Mouse (Mus musculus) stomach, embryonic 16.5 days (tissue): ENCODE results near the gene Arhgef3. TPM values are rescaled to one million over a fixed set of nuclear protein-coding genes. Genes with fewer than 3 reads are reported as not detected.

Experiments used
- ATAC-seq: fragments of 200-750 bp; cut with Nextera tagmentation; 2 replicates; pipeline ENCODE4 v1.8.0; 2017; ENCODE audit warnings: moderate number of reproducible peaks, moderate TSS enrichment; ENCODE audit not compliant: insufficient read depth, low FRiP score
- H3K27ac ChIP-seq: fragments of 300-500 bp; sonication (generic); 2 replicates; pipeline ENCODE4 v1.5.1; 2014; ENCODE audit warnings: low read length
- H3K27me3 ChIP-seq: fragments of 300-500 bp; sonication (generic); 2 replicates; pipeline ENCODE4 v1.6.1; 2014; ENCODE audit warnings: low read length, control low read depth, mixed read lengths; ENCODE audit not compliant: control insufficient read depth, insufficient read depth
- H3K36me3 ChIP-seq: fragments of 300-500 bp; sonication (generic); 2 replicates; pipeline ENCODE4 v1.6.1; 2014; ENCODE audit warnings: low read length; ENCODE audit not compliant: control insufficient read depth, insufficient read depth
- H3K4me1 ChIP-seq: fragments of 300-500 bp; sonication (generic); 2 replicates; pipeline ENCODE4 v1.6.1; 2014; ENCODE audit warnings: low read length, control low read depth, mixed read lengths; ENCODE audit not compliant: control insufficient read depth, insufficient read depth
- H3K4me2 ChIP-seq: fragments of 300-500 bp; sonication (generic); 2 replicates; pipeline ENCODE4 v1.6.1; 2014; ENCODE audit warnings: low read depth, low read length, mixed read lengths
- H3K4me3 ChIP-seq: fragments of 300-500 bp; sonication (generic); replicated peaks from 2 replicates; pipeline ENCODE4 v1.5.1; 2014; ENCODE audit warnings: mild to moderate bottlenecking, low read length
- H3K9ac ChIP-seq: fragments of 300-500 bp; sonication (generic); 2 replicates; pipeline ENCODE4 v1.6.1; 2014; ENCODE audit warnings: low read length
- H3K9me3 ChIP-seq: fragments of 300-500 bp; sonication (generic); replicated peaks from 2 replicates; pipeline ENCODE4 v1.6.1; 2016; ENCODE audit warnings: low read length, control low read depth; ENCODE audit not compliant: control insufficient read depth
- WGBS: fragments of 180-500 bp; shearing (Covaris S2); extraction: QIAGEN DNeasy Blood & Tissue Kit; methylation state at CpG from one replicate; pipeline ENCODE4 v1.1.7; 2014; 5-methylcytosine and 5-hydroxymethylcytosine counted together
- polyA plus RNA-seq: library from polyadenylated mRNA; unstranded; fragments of >200 nt; fragmentation: Nextera tagmentation; extraction: Ambion mirVana; gene quantifications from 2 replicates; pipeline ENCODE4 v1.2.1, GENCODE M21; 2015

The Arhgef3 gene
- polyA plus RNA-seq, 1 experiment from 2014 or later, result 20.9 TPM

- peaks cover 37% of the 10 kb centered on the region for H3K4me1 ChIP-seq
- WGBS, result 22% methylated on average over 4 of the region's 4 CpGs
- no peaks in the 10 kb centered on the region for H3K36me3 ChIP-seq
- H3K4me3 ChIP-seq, result no peak overlapping the region
- peak overlapping the region; percentile 94 for H3K27ac ChIP-seq
- ATAC-seq, result peak; percentile 85
- no peak overlapping the region for H3K9ac ChIP-seq
- H3K27me3 ChIP-seq, result no peaks in the 10 kb centered on the region
- H3K9me3 ChIP-seq, result no peaks in the 10 kb centered on the region
- H3K4me2 ChIP-seq, result no peak overlapping the region
These were observed 236.9 kb downstream of the Arhgef3 start for GRCm38 (mm10) chr14:27351476-27352079.

GRCm38 (mm10) chr14:27352470-27352869, 237.8 kb downstream of the Arhgef3 start:
- Histone ChIP-seq H3K27me3 (no peaks in the 10 kb centered on the region), H3K9ac (no peak overlapping the region), H3K27ac (peak overlapping the region; percentile 94), H3K4me2 (no peak overlapping the region), H3K9me3 (no peaks in the 10 kb centered on the region), H3K36me3 (no peaks in the 10 kb centered on the region), H3K4me3 (no peak overlapping the region), H3K4me1 (peaks cover 37% of the 10 kb centered on the region)
- 63% methylated on average over 5 of the region's 5 CpGs for WGBS
- no peak for ATAC-seq

GRCm38 (mm10) chr14:27355151-27355550, 240.5 kb downstream of the Arhgef3 start:
- 64% methylated on average over 6 of the region's 6 CpGs for WGBS
- Histone ChIP-seq H3K4me1 (peaks cover 30% of the 10 kb centered on the region), H3K36me3 (no peaks in the 10 kb centered on the region), H3K27ac (no peak overlapping the region; the same call in 1 of the 2 replicates), H3K9ac (no peak overlapping the region), H3K4me3 (no peak overlapping the region), H3K4me2 (no peak overlapping the region), H3K27me3 (no peaks in the 10 kb centered on the region), H3K9me3 (no peaks in the 10 kb centered on the region)
- no peak for ATAC-seq

GRCm38 (mm10) chr14:27355937-27356336, 241.2 kb downstream of the Arhgef3 start:
- Histone ChIP-seq H3K4me2 (no peak overlapping the region), H3K27me3 (no peaks in the 10 kb centered on the region), H3K4me1 (peaks cover 22% of the 10 kb centered on the region), H3K4me3 (no peak overlapping the region), H3K9me3 (no peaks in the 10 kb centered on the region), H3K27ac (no peak overlapping the region), H3K9ac (no peak overlapping the region), H3K36me3 (no peaks in the 10 kb centered on the region)
- no peak for ATAC-seq
- WGBS, result 78% methylated on average over 4 of the region's 4 CpGs

GRCm38 (mm10) chr14:27357139-27357538, 242.4 kb downstream of the Arhgef3 start:
- no peak for ATAC-seq
- H3K4me3 ChIP-seq, result no peak overlapping the region
- H3K9ac ChIP-seq, result no peak overlapping the region
- H3K4me2 ChIP-seq, result no peak overlapping the region
- H3K4me1 ChIP-seq, result peaks cover 11% of the 10 kb centered on the region
- no peak overlapping the region for H3K27ac ChIP-seq
- no peaks in the 10 kb centered on the region for H3K27me3 ChIP-seq
- H3K9me3 ChIP-seq, result no peaks in the 10 kb centered on the region
- no peaks in the 10 kb centered on the region for H3K36me3 ChIP-seq
- 71% methylated on average over 6 of the region's 6 CpGs for WGBS

- H3K4me1 ChIP-seq, result peaks cover 2% of the 10 kb centered on the region; the same call in 1 of the 2 replicates
- H3K36me3 ChIP-seq, result no peaks in the 10 kb centered on the region
- no peak overlapping the region for H3K27ac ChIP-seq
- no peak overlapping the region for H3K4me2 ChIP-seq
- no peak overlapping the region for H3K4me3 ChIP-seq
- H3K27me3 ChIP-seq, result no peaks in the 10 kb centered on the region
- no peak overlapping the region for H3K9ac ChIP-seq
- 61% methylated on average over 6 of the region's 6 CpGs for WGBS
- no peak for ATAC-seq
- no peaks in the 10 kb centered on the region for H3K9me3 ChIP-seq
These were observed 243.5 kb downstream of the Arhgef3 start for GRCm38 (mm10) chr14:27358202-27358601.

- no peaks in the 10 kb centered on the region for H3K9me3 ChIP-seq
- H3K27ac ChIP-seq, result no peak overlapping the region
- no peaks in the 10 kb centered on the region for H3K4me1 ChIP-seq
- ATAC-seq, result no peak
- H3K4me3 ChIP-seq, result no peak overlapping the region
- H3K4me2 ChIP-seq, result no peak overlapping the region
- no peaks in the 10 kb centered on the region for H3K36me3 ChIP-seq
- 80% methylated on average over 7 of the region's 7 CpGs for WGBS
- H3K27me3 ChIP-seq, result no peaks in the 10 kb centered on the region
- H3K9ac ChIP-seq, result no peak overlapping the region
These were observed 246.2 kb downstream of the Arhgef3 start for GRCm38 (mm10) chr14:27360849-27361248.

- Histone ChIP-seq H3K9me3 (no peaks in the 10 kb centered on the region), H3K4me2 (no peak overlapping the region), H3K36me3 (no peaks in the 10 kb centered on the region), H3K27me3 (no peaks in the 10 kb centered on the region), H3K27ac (no peak overlapping the region), H3K4me3 (no peak overlapping the region), H3K4me1 (no peaks in the 10 kb centered on the region), H3K9ac (no peak overlapping the region)
- ATAC-seq, result no peak
- 64% methylated on average over 4 of the region's 4 CpGs for WGBS
These were observed 246.8 kb downstream of the Arhgef3 start for GRCm38 (mm10) chr14:27361514-27361913.

- H3K4me2 ChIP-seq, result no peak overlapping the region
- no peak for ATAC-seq
- no peak overlapping the region for H3K9ac ChIP-seq
- no peaks in the 10 kb centered on the region for H3K36me3 ChIP-seq
- WGBS, result 68% methylated on average over 5 of the region's 5 CpGs
- H3K4me3 ChIP-seq, result no peak overlapping the region
- H3K27ac ChIP-seq, result no peak overlapping the region
- H3K4me1 ChIP-seq, result no peaks in the 10 kb centered on the region
- no peaks in the 10 kb centered on the region for H3K27me3 ChIP-seq
- H3K9me3 ChIP-seq, result no peaks in the 10 kb centered on the region
These were observed 250.1 kb downstream of the Arhgef3 start for GRCm38 (mm10) chr14:27364668-27365257.
